Mouse (Mus musculus) embryo, embryonic 11 days (tissue): ENCODE data around the gene Rmnd5b.

ENCODE experiments used
- DNase-seq: peaks from one replicate; pipeline ENCODE4 v3.0.0-alpha.2; 2015

The Rmnd5b gene

DNA sequence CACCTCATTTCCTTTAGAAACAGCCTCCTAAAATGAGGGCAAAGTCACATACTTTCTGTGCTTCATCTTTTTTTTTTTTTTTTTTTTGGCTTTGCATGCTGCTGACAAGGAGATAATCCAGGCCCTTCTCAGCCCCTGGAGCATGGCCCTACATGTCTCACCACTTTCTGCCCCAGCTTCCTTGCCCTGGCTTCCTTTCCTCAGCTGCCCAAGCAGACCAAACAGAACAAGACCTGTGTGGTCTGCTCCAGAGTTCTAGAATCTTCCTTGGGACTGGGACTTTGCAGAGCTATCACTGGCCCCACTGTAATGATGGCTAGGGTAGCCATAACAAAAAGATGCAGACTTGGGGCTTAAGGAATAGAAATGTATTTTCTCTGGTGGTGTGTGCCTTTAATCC is 45.7 kb downstream of the Rmnd5b start:
- no peak for DNase-seq

DNA sequence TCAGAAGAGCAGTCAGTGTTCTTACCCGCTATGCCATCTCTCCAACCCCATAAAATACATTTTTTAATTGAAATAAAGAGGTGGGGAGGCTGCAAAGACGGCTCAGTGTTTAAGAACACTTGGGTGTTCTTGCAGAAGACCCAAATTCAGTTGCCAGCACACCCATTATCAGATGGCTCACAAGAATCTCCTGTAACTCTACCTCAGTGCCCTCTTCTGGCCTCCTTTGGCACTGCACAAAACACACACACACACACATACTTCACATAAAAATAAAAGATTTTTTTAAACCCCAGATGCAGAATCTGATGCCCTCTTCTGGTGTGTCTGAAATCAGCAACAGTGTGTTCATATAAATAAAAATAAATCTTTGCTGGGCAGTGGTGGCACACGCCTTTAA is 46.9 kb downstream of the Rmnd5b start:
- no peak for DNase-seq

DNA sequence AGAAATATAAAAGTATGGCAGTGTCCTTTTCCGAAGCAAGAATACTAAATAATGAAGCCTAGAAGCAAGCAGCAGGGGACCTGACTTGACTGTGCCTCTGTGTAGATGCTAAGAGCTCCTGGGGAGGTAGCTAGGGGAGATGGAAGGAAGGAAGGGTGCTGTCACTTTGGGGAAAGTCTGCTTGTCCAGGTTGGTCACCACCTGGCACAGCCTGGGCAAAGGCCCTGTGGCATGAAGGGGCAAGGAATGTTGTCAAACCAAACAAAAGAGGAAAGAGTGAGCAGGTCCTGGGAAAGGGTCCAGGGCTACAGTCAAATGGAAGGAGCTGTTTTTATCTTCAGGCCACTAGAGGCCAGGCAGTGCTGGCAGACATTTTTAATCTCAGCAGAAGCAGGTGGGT is 48.6 kb downstream of the Rmnd5b start:
- DNase-seq = no peak

DNA sequence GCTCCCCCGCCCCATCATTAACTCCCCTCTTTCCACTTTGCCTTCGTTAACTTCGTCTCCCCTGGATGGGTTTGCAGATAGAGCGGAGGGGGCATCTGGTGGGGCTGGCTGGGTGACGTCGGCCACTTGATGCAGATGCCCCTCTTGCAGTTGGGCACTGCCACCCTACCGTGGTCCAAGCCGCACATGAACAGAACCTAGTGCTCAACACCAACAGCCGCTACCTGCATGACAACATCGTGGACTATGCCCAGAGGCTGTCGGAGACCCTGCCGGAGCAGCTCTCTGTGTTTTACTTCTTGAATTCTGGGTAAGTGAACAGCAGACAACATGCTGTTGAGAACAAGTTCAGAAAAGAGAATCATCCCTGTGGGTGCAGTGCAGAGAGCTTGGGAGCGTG is 49.3 kb downstream of the Rmnd5b start:
- DNase-seq = no peak

DNA sequence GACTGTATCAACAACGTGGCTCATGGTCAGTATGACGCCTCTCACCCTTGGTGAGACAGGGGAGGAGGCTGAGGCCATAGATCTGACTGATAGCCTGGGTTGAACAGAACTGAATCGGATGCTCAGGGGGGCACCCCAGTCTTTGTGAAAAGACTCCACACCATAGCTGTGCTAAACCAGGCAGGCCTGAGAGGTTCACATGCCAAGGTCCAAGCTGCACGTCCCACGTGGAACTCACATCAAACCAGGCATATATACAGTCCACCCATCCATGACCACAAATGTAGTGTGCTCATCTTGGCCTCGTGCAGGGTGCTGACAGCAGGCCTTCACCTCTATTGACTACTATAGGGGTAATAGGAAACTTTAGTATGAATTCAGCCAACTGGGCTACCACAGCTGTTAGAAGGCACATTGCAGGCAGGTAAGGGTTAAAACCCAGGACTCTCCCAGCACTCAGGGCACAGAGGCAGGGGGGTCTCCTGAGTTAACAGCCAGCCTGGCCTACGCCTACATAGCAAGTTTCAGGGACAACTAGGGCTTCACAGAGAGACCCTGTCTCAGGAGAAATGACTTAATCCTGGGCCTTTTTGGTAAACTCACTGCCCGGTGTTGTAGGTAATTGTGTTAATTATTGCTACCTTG is 50.0 kb downstream of the Rmnd5b start:
- DNase-seq = no peak

DNA sequence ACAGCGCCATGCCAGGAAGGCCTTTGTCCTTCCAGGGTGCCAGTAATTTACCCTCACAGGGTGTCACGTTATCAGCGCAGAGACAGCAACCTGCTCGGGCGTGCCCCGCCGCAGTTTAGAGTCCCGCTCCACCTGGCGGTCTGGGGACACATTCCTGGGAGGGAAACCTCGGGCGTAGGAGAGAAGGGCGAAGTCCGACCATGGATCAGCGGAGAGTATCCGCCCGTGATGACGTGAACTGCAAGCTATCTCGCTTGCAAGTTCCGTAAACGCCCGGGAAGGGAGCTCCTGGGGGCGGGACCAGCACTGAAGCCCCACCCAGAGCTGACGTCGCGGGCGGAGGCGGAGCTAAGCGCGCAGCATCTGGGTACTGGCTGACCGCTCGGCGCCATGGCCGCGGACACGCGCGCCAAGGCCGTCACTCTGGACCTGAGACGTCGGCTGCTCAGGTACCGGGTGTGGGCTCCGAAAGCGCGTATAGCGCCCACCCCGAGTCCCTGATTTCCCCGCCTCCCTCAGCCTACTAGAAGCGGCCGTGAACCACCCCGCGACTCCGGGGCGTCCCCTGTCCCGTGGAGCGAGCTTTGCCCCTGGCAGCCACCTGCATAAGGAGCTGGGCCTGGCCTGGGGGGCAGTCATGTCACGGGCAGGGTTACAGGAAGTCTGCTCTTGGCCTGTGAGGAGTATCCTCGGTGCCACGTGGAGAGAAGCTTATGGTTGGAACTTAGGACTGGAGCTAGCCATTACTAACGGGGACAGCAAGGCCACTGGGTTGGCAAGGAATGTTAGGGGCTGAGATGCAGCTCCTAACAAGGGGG is 51.1 kb downstream of the Rmnd5b start, which contains the start of gene Phykpl:
Phykpl (plus strand) TSS at position 327 of the 818 bp plus-strand sequence.
- DNase-seq = peak; percentile 98

DNA sequence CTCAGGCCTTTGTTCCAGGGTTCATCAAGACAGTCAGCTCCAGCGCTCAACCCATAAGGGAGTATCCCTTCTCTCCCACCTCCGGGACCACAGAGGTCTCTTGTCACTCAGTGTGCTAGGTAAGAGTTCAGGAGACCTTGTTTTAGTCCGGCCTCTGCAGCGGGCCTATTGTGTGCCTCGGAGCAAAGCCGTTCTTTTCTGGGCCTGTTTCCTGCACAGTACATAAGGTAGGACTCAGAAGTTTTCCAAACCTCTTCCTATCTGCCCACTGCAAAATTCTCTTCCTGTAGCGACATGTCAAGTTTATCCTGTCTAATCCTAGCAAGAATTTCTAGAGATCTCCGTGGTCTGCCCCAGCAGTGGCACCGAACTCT is 51.7 kb downstream of the Rmnd5b start:
- DNase-seq = peak; percentile 47

DNA sequence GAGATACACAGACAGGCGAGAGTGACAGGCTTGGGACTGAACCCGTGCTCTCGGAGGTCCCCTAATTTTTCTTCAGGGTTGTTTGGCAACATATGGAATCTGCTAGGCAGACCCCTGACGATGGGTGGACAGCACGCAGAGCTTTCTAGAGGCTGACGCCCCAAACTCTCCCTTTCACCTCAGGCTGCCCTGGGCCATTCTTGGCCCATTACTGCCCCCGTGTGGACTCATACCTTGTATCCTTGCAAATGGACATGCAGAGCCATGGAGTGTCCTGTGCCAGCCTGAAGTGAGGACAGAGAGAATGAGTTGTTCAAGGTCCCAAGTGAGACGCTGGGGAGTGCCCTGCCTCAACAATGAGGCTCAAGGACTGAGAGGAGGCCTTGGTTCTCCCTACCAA is 53.0 kb downstream of the Rmnd5b start:
- DNase-seq = peak; percentile 88

DNA sequence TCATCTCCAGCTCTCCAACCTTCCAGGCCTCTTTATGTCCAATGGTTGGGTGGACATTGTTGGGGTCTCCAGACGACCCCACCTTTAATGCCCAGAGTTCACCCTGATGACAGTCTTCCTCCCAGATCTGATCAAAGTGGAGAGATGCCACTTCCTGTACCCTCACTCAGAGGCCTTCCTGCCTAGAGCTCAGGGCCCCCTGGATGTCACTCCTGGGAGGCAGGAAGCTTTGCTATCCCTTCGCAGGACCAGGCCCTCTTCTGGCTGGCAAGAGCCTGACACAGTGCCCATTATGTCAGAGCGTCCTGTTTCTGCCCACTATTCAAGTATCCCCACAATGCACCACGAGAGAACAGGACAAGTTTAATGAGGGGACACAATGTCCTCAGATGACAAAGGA is 56.7 kb downstream of the Rmnd5b start:
- DNase-seq = no peak

DNA sequence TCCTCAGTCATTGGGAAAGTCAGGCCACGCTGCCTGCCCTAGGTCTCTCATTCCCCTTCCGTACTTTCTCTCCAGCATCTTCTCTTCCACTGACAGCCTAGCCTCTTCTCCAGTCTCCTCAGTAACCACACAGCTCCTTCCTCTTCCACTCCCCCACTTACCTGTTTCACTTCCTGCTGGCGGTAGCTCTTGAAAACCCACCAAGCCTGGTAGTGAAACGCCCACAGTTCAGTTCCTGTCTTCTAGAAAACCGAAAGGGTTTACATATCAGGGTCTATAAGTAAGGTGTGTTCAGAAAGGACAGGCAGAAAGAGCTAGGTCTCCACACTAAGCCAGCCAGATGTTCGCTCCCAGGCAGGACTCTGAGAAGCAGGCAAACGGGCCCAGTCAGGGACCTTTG is 58.1 kb downstream of the Rmnd5b start:
- no peak for DNase-seq

DNA sequence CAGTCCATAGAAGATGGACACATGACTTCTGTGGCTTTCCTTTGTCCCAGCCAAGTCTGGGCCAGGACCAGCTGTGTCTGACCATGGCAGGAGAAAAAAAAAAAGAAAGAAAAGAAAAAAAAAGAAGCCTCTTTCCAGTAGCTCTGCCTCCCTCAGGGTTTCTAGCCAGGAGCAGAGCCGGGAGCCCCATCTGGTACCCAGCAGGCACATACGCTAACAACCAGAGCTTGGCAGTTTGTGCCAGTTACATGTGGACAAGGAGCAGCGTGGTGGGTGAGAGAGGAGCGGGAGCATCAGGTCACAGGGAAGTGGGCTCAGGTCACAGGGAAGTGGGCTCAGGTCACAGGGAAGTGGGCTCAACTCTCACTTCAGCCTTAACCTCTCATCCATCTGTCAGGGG is 59.2 kb downstream of the Rmnd5b start:
- DNase-seq = no peak
